Mouse (Mus musculus) lung, embryonic 16.5 days (tissue): ENCODE measurements around the gene Prkce. TPM values are rescaled to one million over a fixed set of nuclear protein-coding genes. Genes with fewer than 3 reads are reported as not detected.

ENCODE experiments used
- ATAC-seq: fragments of 200-750 bp; cut with Nextera tagmentation; 2 replicates; pipeline ENCODE4 v1.8.0; 2017; ENCODE audit warnings: low read depth, mild to moderate bottlenecking, moderate library complexity
- H3K27ac ChIP-seq: fragments of 300-500 bp; sonication (generic); 2 replicates; pipeline ENCODE4 v1.5.1; 2014; ENCODE audit warnings: mild to moderate bottlenecking, control low read depth, low read length
- H3K27me3 ChIP-seq: fragments of 300-500 bp; sonication (generic); 2 replicates; pipeline ENCODE4 v1.6.1; 2014; ENCODE audit warnings: low read depth, low read length, mixed read lengths; ENCODE audit not compliant: control insufficient read depth, insufficient read depth
- H3K36me3 ChIP-seq: fragments of 300-500 bp; sonication (generic); 2 replicates; pipeline ENCODE4 v1.6.1; 2014; ENCODE audit warnings: low read length; ENCODE audit not compliant: control insufficient read depth, insufficient read depth
- H3K4me1 ChIP-seq: fragments of 300-500 bp; sonication (generic); replicated peaks from 2 replicates; pipeline ENCODE4 v1.6.1; 2014; ENCODE audit warnings: low read length, mixed read lengths; ENCODE audit not compliant: control insufficient read depth, insufficient read depth
- H3K4me2 ChIP-seq: fragments of 300-500 bp; sonication (generic); 2 replicates; pipeline ENCODE4 v1.6.1; 2014; ENCODE audit warnings: low read depth, low read length, control low read depth
- H3K4me3 ChIP-seq: fragments of 300-500 bp; sonication (generic); 2 replicates; pipeline ENCODE4 v1.5.1; 2014; ENCODE audit warnings: mild to moderate bottlenecking, low read length, control low read depth
- H3K9ac ChIP-seq: fragments of 300-500 bp; sonication (generic); 2 replicates; pipeline ENCODE4 v1.6.1; 2014; ENCODE audit warnings: low read length, control low read depth
- H3K9me3 ChIP-seq: fragments of 300-500 bp; sonication (generic); 2 replicates; pipeline ENCODE4 v1.6.1; 2016; ENCODE audit warnings: low read length; ENCODE audit not compliant: control insufficient read depth
- WGBS: fragments of 180-500 bp; shearing (Covaris S2); extraction: QIAGEN DNeasy Blood & Tissue Kit; methylation state at CpG from one replicate; pipeline ENCODE4 v1.1.7; 2014; 5-methylcytosine and 5-hydroxymethylcytosine counted together
- polyA plus RNA-seq: library from polyadenylated mRNA; unstranded; fragments of >200 nt; fragmentation: Nextera tagmentation; extraction: Ambion mirVana; gene quantifications from 2 replicates; pipeline ENCODE4 v1.2.1, GENCODE M21; 2015

Gene Prkce
- polyA plus RNA-seq, 1 experiment from 2014 or later, result 4.9 TPM

DNA sequence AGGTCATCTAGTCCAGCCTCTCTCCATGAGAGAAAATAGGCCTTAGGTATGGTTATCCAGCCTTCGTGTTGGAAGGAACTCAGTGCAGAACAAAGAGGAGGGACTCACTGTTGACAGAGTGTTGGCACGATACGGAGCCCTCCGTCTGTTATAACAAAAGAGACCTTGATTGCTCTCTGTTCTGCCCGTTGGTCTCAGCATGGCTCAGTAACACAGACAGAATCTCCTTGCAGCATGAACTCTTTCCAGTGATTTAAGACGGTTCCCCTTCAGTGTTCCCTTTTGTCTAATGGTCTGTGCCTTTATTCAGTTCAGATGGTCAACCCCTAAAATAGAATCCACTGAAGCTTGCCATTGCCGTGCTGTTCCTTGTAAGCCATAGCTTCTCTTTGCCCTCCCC lies 378.9 kb downstream of the Prkce start:
- H3K4me2 ChIP-seq, result no peak overlapping the region
- no peak overlapping the region for H3K4me3 ChIP-seq
- no peak overlapping the region for H3K9ac ChIP-seq
- H3K27ac ChIP-seq, result no peak overlapping the region
- H3K27me3 ChIP-seq, result no peaks in the 10 kb centered on the region
- WGBS, result 66% methylated on average over 7 of the region's 7 CpGs
- no peaks in the 10 kb centered on the region for H3K9me3 ChIP-seq
- ATAC-seq, result no peak
- no peaks in the 10 kb centered on the region for H3K36me3 ChIP-seq
- no peaks in the 10 kb centered on the region for H3K4me1 ChIP-seq

DNA sequence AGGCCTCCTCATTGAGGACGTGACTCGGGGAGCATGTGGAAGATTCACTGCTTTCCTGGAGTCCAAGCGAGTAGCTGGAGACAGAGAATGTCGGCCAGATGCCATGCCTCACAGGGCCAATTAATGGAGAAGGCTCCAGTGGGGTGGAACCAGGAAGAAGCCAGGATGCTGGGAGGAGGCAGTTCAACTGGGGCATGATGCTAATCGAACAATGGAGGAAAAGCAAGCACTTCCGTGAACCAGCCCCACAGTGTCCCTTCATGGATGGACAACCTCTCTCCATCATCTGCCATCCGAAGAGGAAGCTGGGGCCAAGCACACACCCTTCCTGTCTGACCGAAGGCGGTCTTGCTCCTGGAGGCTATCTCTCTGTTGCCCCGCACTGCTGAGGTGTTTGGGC lies 381.5 kb downstream of the Prkce start:
- no peak overlapping the region for H3K4me3 ChIP-seq
- ATAC-seq, result peak; percentile 41; the same call in 1 of the 2 replicates
- no peaks in the 10 kb centered on the region for H3K27me3 ChIP-seq
- H3K36me3 ChIP-seq, result no peaks in the 10 kb centered on the region
- no peak overlapping the region for H3K9ac ChIP-seq
- H3K9me3 ChIP-seq, result no peaks in the 10 kb centered on the region
- no peak overlapping the region for H3K4me2 ChIP-seq
- H3K27ac ChIP-seq, result no peak overlapping the region
- 78% methylated on average over 10 of the region's 10 CpGs for WGBS
- no peaks in the 10 kb centered on the region for H3K4me1 ChIP-seq

DNA sequence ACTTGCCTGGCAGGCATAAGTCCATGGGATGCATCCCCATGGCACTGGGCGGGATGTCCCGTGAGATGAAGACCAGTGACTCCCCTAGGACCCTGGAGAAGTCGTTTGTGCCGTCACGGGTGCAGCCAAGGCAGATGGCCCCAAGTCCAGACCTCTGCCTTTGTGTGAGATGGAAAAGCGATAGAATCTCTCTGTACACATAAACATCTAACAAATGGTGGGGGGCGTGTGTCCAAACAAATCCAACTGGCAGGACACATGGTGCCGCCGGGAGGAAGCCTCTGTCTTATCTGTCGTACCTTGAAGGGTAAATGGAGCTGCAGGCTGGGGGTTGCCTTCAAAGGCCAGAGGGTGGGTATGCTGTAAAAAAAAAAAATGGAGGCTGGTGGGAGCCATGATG lies 384.0 kb downstream of the Prkce start:
- Histone ChIP-seq H3K36me3 (no peaks in the 10 kb centered on the region), H3K9ac (no peak overlapping the region), H3K4me2 (no peak overlapping the region), H3K4me3 (no peak overlapping the region), H3K27me3 (no peaks in the 10 kb centered on the region), H3K27ac (no peak overlapping the region), H3K4me1 (no peaks in the 10 kb centered on the region), H3K9me3 (no peaks in the 10 kb centered on the region)
- no peak for ATAC-seq
- WGBS, result 65% methylated on average over 10 of the region's 10 CpGs

DNA sequence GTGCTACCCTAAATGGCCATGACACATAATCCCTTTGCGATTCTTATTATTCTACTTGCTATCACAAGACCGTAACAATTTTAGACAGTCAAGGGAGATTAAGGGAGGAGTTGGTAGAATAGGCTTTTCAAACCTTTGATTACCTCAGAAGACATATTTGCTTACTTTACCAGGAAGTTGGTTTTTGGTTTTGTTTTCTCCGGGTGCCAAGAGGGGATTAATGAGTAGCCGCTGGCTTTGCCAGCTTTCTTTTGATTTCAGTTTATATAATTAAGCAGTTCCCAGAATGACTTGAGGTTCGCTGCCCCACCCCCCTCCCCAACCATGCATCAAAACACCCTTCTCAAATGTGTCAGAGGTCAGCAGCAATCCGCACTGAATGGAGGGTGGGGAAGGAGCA lies 384.4 kb downstream of the Prkce start:
- ATAC-seq, result no peak
- no peak overlapping the region for H3K4me3 ChIP-seq
- 61% methylated on average over 6 of the region's 6 CpGs for WGBS
- no peak overlapping the region for H3K4me2 ChIP-seq
- H3K9ac ChIP-seq, result no peak overlapping the region
- H3K27me3 ChIP-seq, result no peaks in the 10 kb centered on the region
- no peaks in the 10 kb centered on the region for H3K9me3 ChIP-seq
- H3K36me3 ChIP-seq, result no peaks in the 10 kb centered on the region
- no peaks in the 10 kb centered on the region for H3K4me1 ChIP-seq
- no peak overlapping the region for H3K27ac ChIP-seq

DNA sequence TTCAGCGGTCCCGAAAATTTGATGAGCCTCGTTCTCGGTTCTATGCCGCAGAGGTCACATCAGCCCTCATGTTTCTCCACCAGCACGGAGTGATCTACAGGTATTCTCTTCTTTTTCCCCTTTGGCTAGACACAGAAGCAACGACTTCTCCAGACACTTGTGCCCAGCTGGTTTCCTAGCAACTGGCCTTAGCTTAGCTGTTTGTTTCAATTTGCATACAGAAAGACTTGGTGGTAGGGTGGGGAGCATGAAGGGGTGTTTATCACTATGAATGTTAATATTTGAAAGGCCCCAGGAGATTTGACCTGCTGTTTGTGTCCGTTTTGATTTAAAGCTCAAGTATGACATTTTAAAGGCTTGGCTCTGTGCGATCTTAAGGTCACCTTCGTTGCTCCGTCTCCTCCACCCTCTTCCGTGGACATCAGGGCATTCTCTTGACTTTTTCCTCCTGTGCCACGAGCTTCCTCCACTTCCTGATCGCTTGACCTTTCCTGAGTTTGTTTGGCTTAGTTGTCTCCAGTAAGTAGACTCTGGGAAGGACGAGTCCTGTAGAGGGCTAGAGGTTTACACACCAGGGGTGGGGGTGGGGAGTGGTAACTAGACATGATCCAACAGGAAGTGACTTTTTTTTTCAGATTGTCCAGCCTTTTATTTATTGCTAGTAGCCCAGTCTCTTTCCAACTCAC lies 391.8 kb downstream of the Prkce start:
- H3K27ac ChIP-seq, result peak overlapping the region; percentile 2; the same call in 1 of the 2 replicates
- H3K4me1 ChIP-seq, result peaks cover 12% of the 10 kb centered on the region
- H3K27me3 ChIP-seq, result no peaks in the 10 kb centered on the region
- no peaks in the 10 kb centered on the region for H3K9me3 ChIP-seq
- WGBS, result 56% methylated on average over 15 of the region's 15 CpGs
- H3K4me3 ChIP-seq, result no peak overlapping the region
- H3K4me2 ChIP-seq, result no peak overlapping the region
- ATAC-seq, result peak; percentile 78
- no peak overlapping the region for H3K9ac ChIP-seq
- H3K36me3 ChIP-seq, result no peaks in the 10 kb centered on the region

DNA sequence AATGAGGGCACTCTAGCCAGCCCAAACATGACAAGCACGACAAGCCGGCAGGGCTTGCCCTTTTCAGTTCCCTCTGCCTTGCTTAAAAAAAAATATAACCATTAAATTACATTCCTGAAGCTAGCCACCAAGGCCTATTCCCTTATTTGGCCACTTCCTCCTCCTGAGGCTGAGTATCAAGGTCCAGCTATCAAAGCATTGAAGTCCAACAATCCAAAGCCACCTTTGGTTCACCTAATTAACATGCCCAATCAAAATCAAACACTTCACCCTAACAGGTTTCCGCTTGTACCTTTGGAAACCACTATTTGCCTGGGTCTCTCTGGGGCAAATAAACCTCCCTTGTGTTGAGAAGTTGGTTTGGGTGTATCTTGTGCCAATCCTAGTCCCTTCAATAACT lies 392.9 kb downstream of the Prkce start:
- no peaks in the 10 kb centered on the region for H3K27me3 ChIP-seq
- peak overlapping the region; percentile 47; the same call in 1 of the 2 replicates for H3K27ac ChIP-seq
- no peak overlapping the region for H3K4me2 ChIP-seq
- WGBS, result 47% methylated on average over 3 of the region's 3 CpGs
- no peak overlapping the region for H3K9ac ChIP-seq
- no peak overlapping the region for H3K4me3 ChIP-seq
- H3K4me1 ChIP-seq, result peaks cover 12% of the 10 kb centered on the region
- H3K9me3 ChIP-seq, result no peaks in the 10 kb centered on the region
- ATAC-seq, result no peak
- no peaks in the 10 kb centered on the region for H3K36me3 ChIP-seq

DNA sequence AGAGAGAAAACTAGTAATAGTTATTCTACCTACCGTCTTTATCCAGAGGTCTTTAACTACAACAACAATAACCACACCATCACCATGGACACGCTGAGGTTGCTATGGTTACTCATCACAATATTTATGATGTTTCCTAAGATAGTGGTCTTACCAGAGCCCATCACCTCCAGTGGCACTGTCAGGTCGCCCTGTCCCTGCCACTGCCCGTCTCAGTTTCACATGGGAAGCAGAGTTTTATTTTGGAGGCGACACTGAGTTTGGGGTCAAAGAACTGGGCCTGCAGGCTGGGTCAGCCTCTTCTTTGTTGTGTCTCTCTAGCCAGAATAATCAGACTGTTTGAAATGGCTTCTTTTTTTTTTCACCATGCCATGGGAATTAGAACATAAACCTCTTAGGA lies 402.9 kb downstream of the Prkce start:
- Histone ChIP-seq H3K27ac (no peak overlapping the region), H3K27me3 (no peaks in the 10 kb centered on the region), H3K9ac (no peak overlapping the region), H3K4me2 (no peak overlapping the region), H3K4me3 (no peak overlapping the region), H3K4me1 (peaks cover 5% of the 10 kb centered on the region; the same call in 1 of the 2 replicates), H3K9me3 (no peaks in the 10 kb centered on the region), H3K36me3 (no peaks in the 10 kb centered on the region)
- WGBS, result 72% methylated on average over 5 of the region's 5 CpGs
- ATAC-seq, result no peak

DNA sequence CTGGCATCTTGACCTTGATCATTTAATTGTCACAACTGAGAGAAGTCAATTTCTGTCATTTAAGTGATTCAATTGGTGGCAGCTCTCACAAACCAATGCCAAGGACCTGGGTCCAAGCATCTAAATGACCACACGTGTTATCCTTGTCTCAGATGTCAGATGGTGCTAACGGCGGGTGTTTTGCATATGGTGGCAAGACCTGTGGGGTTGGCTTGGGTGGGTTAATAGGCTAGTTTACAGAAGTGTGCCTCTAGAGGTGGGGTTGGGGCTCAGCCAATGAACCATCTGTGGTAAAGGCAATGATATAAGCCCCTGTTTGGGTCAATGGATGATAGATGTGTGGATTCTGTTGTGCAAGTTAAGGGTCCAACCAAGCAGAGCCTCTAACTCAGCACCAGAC lies 403.7 kb downstream of the Prkce start:
- Histone ChIP-seq H3K4me1 (peaks cover 5% of the 10 kb centered on the region; the same call in 1 of the 2 replicates), H3K4me2 (no peak overlapping the region), H3K4me3 (no peak overlapping the region), H3K27ac (no peak overlapping the region), H3K9ac (no peak overlapping the region), H3K27me3 (no peaks in the 10 kb centered on the region), H3K36me3 (no peaks in the 10 kb centered on the region), H3K9me3 (no peaks in the 10 kb centered on the region)
- ATAC-seq, result no peak
- WGBS, result 91% methylated on average over 3 of the region's 3 CpGs

DNA sequence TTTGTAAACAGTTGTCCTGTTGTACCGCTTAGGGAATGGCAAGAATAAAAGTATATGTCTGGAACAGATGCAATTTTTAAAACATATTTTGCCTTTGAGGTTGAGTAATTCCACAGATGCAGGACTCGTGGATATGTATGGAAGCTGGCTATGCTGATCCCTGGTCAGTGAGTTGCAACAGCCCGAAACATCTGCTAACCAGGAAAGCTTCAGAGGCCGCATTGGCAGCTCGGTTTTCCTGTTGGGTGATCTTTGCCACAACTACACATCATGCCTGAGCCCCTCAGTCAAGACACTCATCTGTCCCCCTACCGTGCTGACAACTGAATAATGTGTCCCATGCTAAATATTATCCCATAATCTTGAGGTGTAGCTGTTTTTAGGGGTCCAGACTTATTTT lies 404.6 kb downstream of the Prkce start:
- Histone ChIP-seq H3K9me3 (no peaks in the 10 kb centered on the region), H3K36me3 (no peaks in the 10 kb centered on the region), H3K27me3 (no peaks in the 10 kb centered on the region), H3K4me2 (no peak overlapping the region), H3K4me3 (no peak overlapping the region), H3K4me1 (peaks cover 5% of the 10 kb centered on the region; the same call in 1 of the 2 replicates), H3K27ac (no peak overlapping the region; the same call in 1 of the 2 replicates), H3K9ac (no peak overlapping the region)
- 50% methylated on average over 6 of the region's 6 CpGs for WGBS
- peak; percentile 59 for ATAC-seq
